Mouse (Mus musculus): ENCODE data around the gene Rcan1. TPM values are rescaled to one million over a fixed set of nuclear protein-coding genes. Genes with fewer than 3 reads are reported as not detected.

Gene Rcan1
- polyA plus RNA-seq, 1 experiment from 2014 or later: 32.3 TPM

- H3K27ac ChIP-seq: no peak overlapping the region
- peaks cover 33% of the 10 kb centered on the region for H3K36me3 ChIP-seq
- peaks cover 13% of the 10 kb centered on the region; the same call in 1 of the 2 replicates for H3K27me3 ChIP-seq
- peak overlapping the region; percentile 61 for H3K4me2 ChIP-seq
- no peak overlapping the region for H3K9ac ChIP-seq (replicated peaks)
- H3K4me3 ChIP-seq (replicated peaks): peak overlapping the region; percentile 30; the same call in 1 of the 2 replicates
- no peaks in the 10 kb centered on the region for H3K9me3 ChIP-seq
- H3K4me1 ChIP-seq (replicated peaks): peaks cover 51% of the 10 kb centered on the region
- WGBS: 70% methylated on average over 6 of the region's 6 CpGs
- no peak for ATAC-seq (ENCODE audit: insufficient number of reproducible peaks, insufficient read depth, low FRiP score, low TSS enrichment, low read depth)
Observed at GRCm38 (mm10) chr16:92398574-92399118, 72.0 kb downstream of the Rcan1 start.

- Histone ChIP-seq H3K36me3 (peaks cover 40% of the 10 kb centered on the region), H3K4me2 (peak overlapping the region; percentile 61; the same call in 1 of the 2 replicates), H3K9ac (replicated peaks) (no peak overlapping the region), H3K4me1 (replicated peaks) (peaks cover 51% of the 10 kb centered on the region), H3K9me3 (no peaks in the 10 kb centered on the region), H3K27ac (no peak overlapping the region), H3K27me3 (peaks cover 13% of the 10 kb centered on the region; the same call in 1 of the 2 replicates), H3K4me3 (replicated peaks) (no peak overlapping the region)
- no peak for ATAC-seq (ENCODE audit: insufficient number of reproducible peaks, insufficient read depth, low FRiP score, low TSS enrichment, low read depth)
- 70% methylated on average over 10 of the region's 10 CpGs for WGBS
Observed at GRCm38 (mm10) chr16:92397745-92398573, 72.7 kb downstream of the Rcan1 start.

- peaks cover 10% of the 10 kb centered on the region for H3K4me1 ChIP-seq (replicated peaks)
- 89% methylated on average over 3 of the region's 3 CpGs for WGBS
- H3K27me3 ChIP-seq: 0 out of 2 replicates have a peak, but pooled peaks cover 7% of the 10 kb centered on the region
- H3K36me3 ChIP-seq: peaks cover 61% of the 10 kb centered on the region
- H3K9me3 ChIP-seq: no peaks in the 10 kb centered on the region
- no peak overlapping the region for H3K4me2 ChIP-seq
- H3K4me3 ChIP-seq (replicated peaks): no peak overlapping the region
- H3K9ac ChIP-seq (replicated peaks): no peak overlapping the region
- H3K27ac ChIP-seq: no peak overlapping the region
- ATAC-seq (ENCODE audit: insufficient number of reproducible peaks, insufficient read depth, low FRiP score, low TSS enrichment, low read depth): no peak
Observed at GRCm38 (mm10) chr16:92393732-92394131, 76.9 kb downstream of the Rcan1 start.

GRCm38 (mm10) chr16:92387692-92388091 is 83.0 kb downstream of the Rcan1 start:
- H3K4me3 ChIP-seq (replicated peaks): no peak overlapping the region
- H3K4me2 ChIP-seq: no peak overlapping the region
- peaks cover 4% of the 10 kb centered on the region for H3K4me1 ChIP-seq (replicated peaks)
- H3K27ac ChIP-seq: no peak overlapping the region
- 59% methylated on average over 10 of the region's 10 CpGs for whole genome bisulfite sequencing
- ATAC-seq (ENCODE audit: insufficient number of reproducible peaks, insufficient read depth, low FRiP score, low TSS enrichment, low read depth): no peak
- peaks cover 19% of the 10 kb centered on the region; the same call in 1 of the 2 replicates for H3K36me3 ChIP-seq
- H3K9me3 ChIP-seq: no peaks in the 10 kb centered on the region
- no peak overlapping the region for H3K9ac ChIP-seq (replicated peaks)
- H3K27me3 ChIP-seq: no peaks in the 10 kb centered on the region

- no peak overlapping the region for H3K4me3 ChIP-seq (replicated peaks)
- no peak overlapping the region for H3K27ac ChIP-seq
- H3K27me3 ChIP-seq: no peaks in the 10 kb centered on the region
- no peaks in the 10 kb centered on the region for H3K36me3 ChIP-seq
- no peaks in the 10 kb centered on the region for H3K9me3 ChIP-seq
- no peak overlapping the region for H3K9ac ChIP-seq (replicated peaks)
- H3K4me1 ChIP-seq (replicated peaks): peaks cover 14% of the 10 kb centered on the region
- no peak overlapping the region for H3K4me2 ChIP-seq
- 0% methylated on average over 2 of the region's 2 CpGs for WGBS
- no peak for ATAC-seq (ENCODE audit: insufficient number of reproducible peaks, insufficient read depth, low FRiP score, low TSS enrichment, low read depth)
Observed at GRCm38 (mm10) chr16:92385062-92385461, 85.6 kb downstream of the Rcan1 start.

- Histone ChIP-seq H3K9ac (replicated peaks) (no peak overlapping the region), H3K9me3 (no peaks in the 10 kb centered on the region), H3K36me3 (no peaks in the 10 kb centered on the region), H3K4me2 (no peak overlapping the region), H3K27ac (no peak overlapping the region), H3K4me1 (replicated peaks) (peaks cover 14% of the 10 kb centered on the region), H3K27me3 (no peaks in the 10 kb centered on the region), H3K4me3 (replicated peaks) (no peak overlapping the region)
- ATAC-seq (ENCODE audit: insufficient number of reproducible peaks, insufficient read depth, low FRiP score, low TSS enrichment, low read depth): no peak
Observed at GRCm38 (mm10) chr16:92383412-92383811, 87.3 kb downstream of the Rcan1 start.

- no peaks in the 10 kb centered on the region for H3K27me3 ChIP-seq
- no peak overlapping the region for H3K4me3 ChIP-seq (replicated peaks)
- WGBS: 61% methylated on average over 6 of the region's 6 CpGs
- no peak overlapping the region for H3K4me2 ChIP-seq
- H3K36me3 ChIP-seq: no peaks in the 10 kb centered on the region
- H3K9me3 ChIP-seq: no peaks in the 10 kb centered on the region
- no peak for ATAC-seq (ENCODE audit: insufficient number of reproducible peaks, insufficient read depth, low FRiP score, low TSS enrichment, low read depth)
- no peak overlapping the region for H3K9ac ChIP-seq (replicated peaks)
- peaks cover 14% of the 10 kb centered on the region for H3K4me1 ChIP-seq (replicated peaks)
- H3K27ac ChIP-seq: no peak overlapping the region
Observed at GRCm38 (mm10) chr16:92382508-92382907, 88.2 kb downstream of the Rcan1 start.

- Histone ChIP-seq H3K27ac (no peak overlapping the region), H3K36me3 (no peaks in the 10 kb centered on the region), H3K27me3 (no peaks in the 10 kb centered on the region), H3K9ac (replicated peaks) (no peak overlapping the region), H3K4me3 (replicated peaks) (no peak overlapping the region), H3K4me1 (replicated peaks) (peaks cover 14% of the 10 kb centered on the region), H3K4me2 (no peak overlapping the region), H3K9me3 (no peaks in the 10 kb centered on the region)
- 59% methylated on average over 6 of the region's 6 CpGs for WGBS
- ATAC-seq (ENCODE audit: insufficient number of reproducible peaks, insufficient read depth, low FRiP score, low TSS enrichment, low read depth): no peak
Observed at GRCm38 (mm10) chr16:92381092-92381491, 89.6 kb downstream of the Rcan1 start.

- H3K9me3 ChIP-seq: no peaks in the 10 kb centered on the region
Observed at GRCm38 (mm10) chr16:92376976-92377375, 93.7 kb downstream of the Rcan1 start.

GRCm38 (mm10) chr16:92371623-92372022 is 99.0 kb downstream of the Rcan1 start:
- Histone ChIP-seq H3K9ac (replicated peaks) (no peak overlapping the region), H3K4me1 (replicated peaks) (peaks cover 15% of the 10 kb centered on the region), H3K9me3 (no peaks in the 10 kb centered on the region), H3K4me2 (no peak overlapping the region), H3K36me3 (no peaks in the 10 kb centered on the region), H3K27ac (no peak overlapping the region), H3K4me3 (replicated peaks) (no peak overlapping the region), H3K27me3 (peaks cover 9% of the 10 kb centered on the region; the same call in 1 of the 2 replicates)
- no peak for ATAC-seq (ENCODE audit: insufficient number of reproducible peaks, insufficient read depth, low FRiP score, low TSS enrichment, low read depth)
- 36% methylated on average over 5 of the region's 5 CpGs for WGBS

More at GRCm38 (mm10) chr16:92376976-92377375, 93.7 kb downstream of the Rcan1 start:
- WGBS: 90% methylated on average over 6 of the region's 6 CpGs
- peaks cover under 1% of the 10 kb centered on the region; the same call in 1 of the 2 replicates for H3K27me3 ChIP-seq
- H3K4me2 ChIP-seq: no peak overlapping the region
- H3K9ac ChIP-seq (replicated peaks): no peak overlapping the region
- H3K27ac ChIP-seq: no peak overlapping the region
- no peak for ATAC-seq (ENCODE audit: insufficient number of reproducible peaks, insufficient read depth, low FRiP score, low TSS enrichment, low read depth)
- H3K4me1 ChIP-seq (replicated peaks): peaks cover 11% of the 10 kb centered on the region
- H3K36me3 ChIP-seq: no peaks in the 10 kb centered on the region
- H3K4me3 ChIP-seq (replicated peaks): no peak overlapping the region

- Histone ChIP-seq H3K9ac (replicated peaks) (no peak overlapping the region), H3K4me1 (replicated peaks) (peaks cover 22% of the 10 kb centered on the region), H3K9me3 (no peaks in the 10 kb centered on the region), H3K4me2 (no peak overlapping the region), H3K27ac (no peak overlapping the region), H3K4me3 (replicated peaks) (no peak overlapping the region), H3K27me3 (peaks cover 9% of the 10 kb centered on the region; the same call in 1 of the 2 replicates), H3K36me3 (no peaks in the 10 kb centered on the region)
- WGBS: 32% methylated on average over 2 of the region's 2 CpGs
- no peak for ATAC-seq (ENCODE audit: insufficient number of reproducible peaks, insufficient read depth, low FRiP score, low TSS enrichment, low read depth)
Observed at GRCm38 (mm10) chr16:92369260-92369659, 101.4 kb downstream of the Rcan1 start.
